Mouse (Mus musculus) activated CD4-positive, CD25-positive, alpha-beta regulatory T cell, adult 9 weeks (primary cell): ENCODE results near the gene Ccdc70. TPM values are rescaled to one million over a fixed set of nuclear protein-coding genes. Genes with fewer than 3 reads are reported as not detected.

Experiments used
- polyA plus RNA-seq: library from polyadenylated mRNA; unstranded; fragments of 100-300 nt; shearing (Covaris generic); gene quantifications from one replicate; pipeline ENCODE4 v1.2.1, GENCODE M21; 2017

Ccdc70 gene
- not detected for polyA plus RNA-seq

GRCm38 (mm10) chr8:21969475-21969874 is at the start of gene Ccdc70:
Gene Ccdc70, plus strand, starts transcription at chr8:21969775.

GRCm38 (mm10) chr8:21932610-21933009 is 37.0 kb upstream of the Ccdc70 start, which contains the start of gene Defb15:
Gene Defb15, minus strand, starts transcription at chr8:21932710.

GRCm38 (mm10) chr8:21938052-21938451 is 31.5 kb upstream of the Ccdc70 start, which contains the start of gene Defb35:
Gene Defb35, plus strand, starts transcription at chr8:21938352.

GRCm38 (mm10) chr8:21946462-21946861 is 23.1 kb upstream of the Ccdc70 start, which contains the start of gene Defb13:
Gene Defb13, plus strand, starts transcription at chr8:21946762.

GRCm38 (mm10) chr8:21958414-21958813 is 11.2 kb upstream of the Ccdc70 start, which contains the start of gene Fam90a1a:
Gene Fam90a1a, plus strand, starts transcription at chr8:21958714.

Other genes starting within 250 kb of the Ccdc70 start
- not detected for gene Defa24, start 235.3 kb upstream of the Ccdc70 start, polyA plus RNA-seq
- not detected for gene Defb50, start 146.2 kb upstream of the Ccdc70 start, polyA plus RNA-seq
- not detected for gene Defb2, start 129.8 kb upstream of the Ccdc70 start, polyA plus RNA-seq
- gene Defb10, start 110.9 kb upstream of the Ccdc70 start, polyA plus RNA-seq: not detected
- not detected for gene Defb9, start 84.4 kb upstream of the Ccdc70 start, polyA plus RNA-seq
- gene Defb11, start 63.4 kb upstream of the Ccdc70 start, polyA plus RNA-seq: not detected
- gene Defb15, start 37.1 kb upstream of the Ccdc70 start, polyA plus RNA-seq: not detected
- gene Defb35, start 31.4 kb upstream of the Ccdc70 start, polyA plus RNA-seq: not detected
- gene Defb13, start 23.0 kb upstream of the Ccdc70 start, polyA plus RNA-seq: not detected
- not detected for gene Fam90a1a, start 11.1 kb upstream of the Ccdc70 start, polyA plus RNA-seq
- gene Atp7b, start 90.5 kb downstream of the Ccdc70 start, polyA plus RNA-seq: 0.10 TPM
- gene Alg11, start 90.9 kb downstream of the Ccdc70 start, polyA plus RNA-seq: 9.6 TPM
- not detected for gene Nek5, start 155.3 kb downstream of the Ccdc70 start, polyA plus RNA-seq
- gene Nek3, start 196.7 kb downstream of the Ccdc70 start, polyA plus RNA-seq: 10.5 TPM
- gene Ckap2, start 216.0 kb downstream of the Ccdc70 start, polyA plus RNA-seq: 4.4 TPM
- gene Vps36, start 223.0 kb downstream of the Ccdc70 start, polyA plus RNA-seq: 45.3 TPM